Mouse (Mus musculus): ENCODE measurements around the gene Csrp1. TPM values are rescaled to one million over a fixed set of nuclear protein-coding genes. Genes with fewer than 3 reads are reported as not detected.

Gene Csrp1
- total RNA-seq, 1 experiment from 2014 or later: 52.1 TPM

- no peak for DNase-seq
Observed at GRCm38 (mm10) chr1:135731897-135732684, 12.2 kb downstream of the Csrp1 start.

GRCm38 (mm10) chr1:135734225-135734937 is 14.5 kb downstream of the Csrp1 start:
- DNase-seq: no peak

- no peak for DNase-seq
Observed at GRCm38 (mm10) chr1:135735460-135735859, 15.6 kb downstream of the Csrp1 start.

DNA sequence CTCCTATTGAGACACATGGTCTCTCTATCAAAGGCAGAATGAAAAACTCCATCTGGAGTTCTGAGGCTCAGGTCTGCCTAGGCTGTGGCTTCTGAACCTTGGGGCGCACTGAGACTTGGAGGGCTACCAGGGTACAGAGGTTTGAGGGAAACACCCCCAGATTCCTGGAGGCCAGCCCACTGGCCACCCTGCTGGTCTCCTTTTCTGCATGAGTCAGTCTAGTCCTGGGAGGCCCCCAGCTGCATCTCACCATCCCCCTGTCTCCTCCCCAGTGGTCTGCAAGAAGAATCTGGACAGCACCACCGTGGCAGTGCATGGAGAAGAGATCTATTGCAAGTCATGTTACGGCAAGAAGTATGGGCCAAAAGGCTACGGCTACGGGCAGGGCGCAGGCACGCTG is 25.1 kb downstream of the Csrp1 start:
- no peak for DNase-seq

DNA sequence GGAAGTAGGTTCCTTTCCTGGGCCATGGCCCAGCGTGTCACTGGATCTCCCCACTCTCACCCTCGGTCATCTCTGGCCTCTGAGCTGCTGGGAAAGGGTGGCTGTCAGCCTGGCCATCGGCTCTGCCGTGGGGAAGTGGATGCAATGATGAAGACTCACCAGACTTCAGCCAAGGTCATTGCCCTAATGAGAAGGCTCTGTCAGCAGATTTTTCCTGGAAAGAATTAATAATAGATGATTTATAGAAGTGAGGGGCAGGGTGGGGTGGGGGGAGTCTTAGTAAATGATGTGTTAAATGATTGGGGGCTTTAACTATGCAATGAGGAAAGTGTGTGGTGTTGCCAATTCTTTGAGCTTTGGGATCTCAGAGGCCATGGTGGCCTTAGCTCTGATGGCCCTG is 26.4 kb downstream of the Csrp1 start:
- DNase-seq: no peak

DNA sequence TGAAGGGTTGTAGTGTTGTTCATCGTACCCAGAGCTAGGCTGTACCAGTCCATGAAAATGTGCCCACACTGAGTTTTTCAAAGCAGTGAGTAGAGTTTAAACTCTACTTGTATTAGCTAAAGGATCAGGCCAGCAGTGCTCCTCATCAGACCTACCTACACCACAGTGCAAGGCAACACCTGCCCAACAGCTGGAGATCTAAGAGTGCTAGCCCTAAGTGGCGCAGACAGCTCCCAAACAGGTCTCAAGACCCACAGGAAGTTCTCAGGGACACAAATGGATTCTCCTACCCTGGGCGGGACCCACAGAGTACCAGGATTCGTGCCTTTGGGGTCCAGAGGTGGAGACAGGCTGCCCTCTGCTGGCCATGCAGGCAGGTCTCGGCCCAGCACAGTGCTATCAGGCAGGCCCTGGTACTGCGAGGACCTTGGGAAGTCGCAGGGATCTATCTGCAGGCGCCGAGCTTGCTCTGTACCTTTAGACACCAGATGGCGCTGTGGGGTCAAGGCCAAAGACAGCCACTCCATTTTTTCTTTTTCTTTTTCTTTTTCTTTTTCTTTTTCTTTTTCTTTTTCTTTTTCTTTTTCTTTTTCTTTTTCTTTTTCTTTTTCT is 33.0 kb downstream of the Csrp1 start:
- DNase-seq: peak; percentile 88

DNA sequence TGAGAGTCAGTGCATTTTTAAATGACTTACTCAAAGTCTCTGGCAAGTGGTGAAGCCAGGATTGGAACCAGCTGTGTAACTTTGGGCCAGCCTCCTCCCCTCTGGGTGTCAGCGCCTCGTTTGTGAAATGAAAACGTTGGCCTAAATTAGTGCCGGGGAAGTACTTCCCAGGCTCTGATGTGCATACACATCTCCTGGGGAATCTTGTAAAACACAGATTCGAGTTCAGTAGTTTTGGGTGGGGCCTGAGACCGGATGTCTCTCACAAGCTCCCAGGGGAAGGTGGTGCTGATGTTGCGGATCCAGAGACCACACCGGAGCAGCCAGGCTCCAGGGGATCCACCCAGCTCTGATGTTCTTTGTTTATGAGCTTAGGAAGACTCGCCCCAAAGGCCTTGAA is 35.4 kb downstream of the Csrp1 start:
- no peak for DNase-seq

DNA sequence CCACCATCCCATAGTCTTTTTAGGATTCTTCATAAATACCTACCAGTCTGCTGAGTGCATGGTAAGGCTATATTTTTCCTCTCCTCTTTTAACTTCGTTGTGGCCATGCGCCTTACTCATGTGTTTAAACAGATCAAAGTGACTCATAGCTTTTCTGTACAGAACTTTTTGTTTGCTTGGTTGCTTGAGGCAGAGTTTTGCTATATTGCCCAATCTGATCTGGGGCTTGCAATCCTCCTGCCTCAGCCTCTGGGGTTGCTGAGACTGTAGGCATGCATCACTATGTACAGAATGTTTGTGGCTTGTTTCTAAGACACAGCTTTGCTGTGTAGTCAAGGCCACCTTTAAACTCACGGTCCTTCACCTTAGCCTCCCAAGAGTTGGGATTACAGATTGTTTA is 36.1 kb downstream of the Csrp1 start:
- no peak for DNase-seq

GRCm38 (mm10) chr1:135757287-135757686 is 37.4 kb downstream of the Csrp1 start:
- no peak for DNase-seq

DNA sequence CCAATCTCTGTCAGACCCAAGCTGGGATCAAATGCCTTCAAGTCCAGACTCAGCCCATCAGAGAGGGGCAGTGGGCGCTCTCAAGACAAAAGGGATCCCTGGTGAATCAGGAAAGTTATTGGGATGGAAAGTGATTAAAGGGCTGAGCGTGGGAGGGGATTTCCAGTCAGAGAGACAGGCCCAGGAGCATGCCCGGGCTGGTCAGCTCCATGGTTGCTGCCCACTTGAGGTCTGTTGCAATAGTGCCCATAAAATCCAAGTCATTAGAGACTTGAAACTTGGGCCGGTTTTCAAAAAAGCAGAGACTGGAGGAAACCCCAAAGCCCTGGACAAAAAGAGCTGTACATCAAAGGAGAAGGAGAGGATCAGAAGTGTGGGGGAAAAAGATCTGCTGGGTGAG is 39.8 kb downstream of the Csrp1 start:
- DNase-seq: no peak

GRCm38 (mm10) chr1:135760216-135760615 is 40.4 kb downstream of the Csrp1 start:
- no peak for DNase-seq

DNA sequence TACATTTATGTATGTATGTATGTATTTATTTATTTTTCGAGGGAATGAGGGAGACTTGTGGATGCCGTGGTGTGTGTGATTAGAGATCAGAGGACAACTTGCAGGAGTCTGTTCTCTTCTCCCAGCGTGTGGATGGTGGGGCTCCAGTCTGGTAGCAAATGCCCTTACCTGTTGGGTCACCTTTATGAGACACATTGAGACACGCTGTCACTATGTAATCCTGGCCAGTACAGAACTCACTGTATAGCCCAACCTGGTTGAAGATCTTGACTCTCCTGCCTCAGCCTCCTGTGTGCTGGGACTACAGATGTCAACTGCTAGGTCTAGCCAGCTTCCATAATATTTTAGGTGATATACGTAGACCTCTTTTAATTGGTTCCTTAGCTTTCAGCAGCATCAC is 41.9 kb downstream of the Csrp1 start:
- DNase-seq: no peak

- no peak for DNase-seq
Observed at GRCm38 (mm10) chr1:135763503-135764205, 43.8 kb downstream of the Csrp1 start.

DNA sequence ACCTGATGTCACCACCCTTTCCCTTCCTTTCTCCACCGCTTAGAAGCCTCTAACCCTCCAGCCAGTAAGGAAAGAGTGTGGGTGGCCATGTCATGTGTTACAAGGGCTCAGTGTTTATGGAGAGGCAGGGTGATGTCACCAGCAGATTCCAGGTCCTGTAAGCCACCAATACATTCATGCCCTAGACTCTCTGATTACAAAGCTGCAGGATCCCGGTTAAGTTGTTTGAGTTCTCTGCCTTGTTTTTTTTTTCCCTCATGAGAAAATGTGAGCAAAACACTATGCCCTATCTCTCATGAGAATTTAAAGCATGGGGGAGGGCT is 44.3 kb downstream of the Csrp1 start:
- no peak for DNase-seq

DNA sequence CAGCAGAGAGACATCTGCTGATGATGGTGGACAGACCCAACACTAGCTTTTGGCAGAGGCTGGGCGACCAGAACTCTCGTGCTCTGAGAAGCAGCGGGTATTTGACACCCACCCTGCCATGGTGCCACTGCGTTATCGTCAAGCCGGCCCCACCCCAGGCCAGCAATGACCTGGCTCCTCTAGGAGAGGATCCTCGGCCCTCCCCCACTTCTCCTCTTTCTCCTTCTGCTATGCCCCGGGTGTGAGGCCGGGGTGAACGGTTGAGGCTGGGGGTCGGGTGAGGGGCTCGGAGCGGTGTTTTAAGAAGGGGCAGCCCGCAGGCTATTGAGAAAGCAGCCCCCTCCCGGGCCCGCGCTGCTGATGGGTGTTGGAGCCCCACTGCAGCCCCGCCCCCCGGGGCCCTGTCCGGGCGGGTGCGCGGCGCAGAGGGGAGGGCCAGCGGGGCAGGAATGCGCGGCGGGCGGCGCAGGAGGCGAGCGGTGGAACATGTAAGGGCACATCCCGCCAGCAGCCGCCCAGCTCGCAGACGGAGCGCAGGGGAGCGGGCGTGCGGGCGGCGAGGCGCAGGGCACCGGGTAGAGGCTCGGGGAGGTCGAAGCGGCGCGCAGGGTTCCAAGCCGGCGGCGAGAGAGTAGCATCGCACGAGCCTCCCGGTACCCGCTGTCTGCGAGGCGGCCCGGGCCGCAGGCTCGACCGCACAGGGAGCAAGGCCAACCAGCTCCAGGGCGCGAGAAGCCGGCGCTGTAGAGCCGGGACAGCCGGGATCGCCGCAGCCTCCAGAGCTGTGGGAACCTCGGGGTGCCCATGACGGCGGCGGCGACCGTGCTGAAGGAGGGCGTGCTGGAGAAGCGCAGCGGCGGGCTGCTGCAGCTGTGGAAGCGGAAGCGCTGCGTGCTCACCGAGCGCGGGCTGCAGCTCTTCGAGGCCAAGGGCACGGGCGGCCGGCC is 46.1 kb downstream of the Csrp1 start, which contains the start of gene Phlda3:
Gene Phlda3, plus strand, starts transcription at position 475 of the 947 bp plus-strand sequence.
- peak; percentile 83 for DNase-seq

GRCm38 (mm10) chr1:135766592-135767306 is 46.9 kb downstream of the Csrp1 start:
- no peak for DNase-seq

GRCm38 (mm10) chr1:135767324-135767890 is 47.5 kb downstream of the Csrp1 start:
- DNase-seq: no peak

DNA sequence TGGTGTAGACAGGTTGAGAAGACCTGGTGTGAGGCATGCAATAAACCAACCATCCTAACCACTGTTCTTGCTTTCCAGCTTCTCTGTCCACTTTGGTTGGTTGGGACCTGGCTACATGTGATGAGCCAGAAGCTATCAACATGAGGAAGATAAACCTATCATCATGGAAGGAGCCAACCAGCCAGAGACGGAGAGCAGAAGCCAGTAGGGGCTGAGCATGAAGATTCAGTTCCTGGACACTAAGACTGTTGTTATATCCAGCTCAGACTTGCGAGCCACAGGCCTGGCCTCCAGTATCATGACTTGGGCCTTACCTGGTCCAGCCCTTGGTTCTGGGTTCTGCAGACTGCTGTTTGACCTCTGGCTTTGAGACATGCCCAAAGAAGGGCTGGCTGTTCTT is 48.5 kb downstream of the Csrp1 start:
- no peak for DNase-seq

GRCm38 (mm10) chr1:135770237-135770636 is 50.4 kb downstream of the Csrp1 start:
- no peak for DNase-seq

DNA sequence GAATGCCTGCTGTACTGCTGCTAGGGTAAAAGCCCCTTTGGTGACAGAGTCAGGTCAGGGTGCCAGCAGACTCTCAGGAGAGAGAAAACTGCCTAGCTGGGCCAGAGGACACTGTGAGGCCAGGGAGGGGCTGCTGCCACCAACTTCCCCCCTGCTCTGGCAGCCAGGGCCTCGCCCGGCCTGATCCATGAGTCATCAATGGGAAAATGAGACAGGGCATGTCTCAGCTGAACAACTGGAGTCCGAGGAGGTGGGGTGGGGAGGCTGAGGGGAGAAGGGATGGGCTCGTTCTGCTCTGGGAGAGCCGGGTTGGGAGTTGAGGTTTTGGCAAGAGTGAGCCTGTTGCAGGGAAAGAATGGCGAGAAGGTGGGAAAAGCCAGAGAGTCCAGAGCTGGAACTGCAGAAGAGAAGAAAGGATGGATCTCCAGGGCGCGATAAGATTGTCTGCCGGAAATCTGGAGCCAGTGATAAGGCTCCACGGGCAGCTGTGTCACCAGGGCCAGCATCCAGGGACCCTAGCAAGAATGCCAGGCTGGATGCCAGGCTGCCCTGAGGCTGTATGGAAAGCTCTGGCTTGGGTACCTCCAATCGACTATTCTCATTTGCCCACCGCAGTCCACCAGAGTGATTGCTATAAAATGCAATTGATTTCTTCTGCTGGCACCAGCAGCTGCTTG is 51.2 kb downstream of the Csrp1 start:
- peak; percentile 57 for DNase-seq

Data from adrenal gland, postnatal 25 days (tissue).